Mouse (Mus musculus) urinary bladder, postnatal 4 days (tissue): ENCODE measurements at regions not wholly inside any gene's neighbourhood (a gene's known extent, or its start where the extent isn't known, plus 50 kb on each side); places are given as distances from the start of the nearest gene placed in this dataset.

ENCODE experiments used
- DNase-seq, 2 experiments: peaks; one replicate each; pipeline ENCODE4 v3.0.0; 2021 to 2022; ENCODE audit warnings: low spot score in 2 of 2

GRCm38 (mm10) chr3:19458386-19458785 is 170.1 kb downstream of the 1700064H15Rik start:
- no peak for DNase-seq

DNA sequence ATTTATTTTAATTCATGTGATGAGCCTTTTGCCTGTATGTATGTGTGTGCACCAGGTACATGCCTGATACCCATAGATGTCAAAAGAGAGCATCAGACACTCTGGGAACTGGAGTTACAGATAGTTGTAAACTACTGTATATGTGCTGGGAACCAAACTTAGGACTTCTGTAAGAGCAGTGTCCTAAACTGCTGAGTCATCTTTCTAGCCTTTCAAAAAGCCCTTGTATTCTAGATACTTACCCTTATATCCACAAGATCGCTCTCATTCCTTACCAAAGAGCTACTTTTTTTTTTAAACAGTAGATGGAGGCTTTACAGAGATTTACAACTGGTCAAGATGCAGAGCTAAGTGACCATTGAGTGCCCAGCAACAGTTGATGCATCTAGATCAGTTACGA is 171.0 kb downstream of the 1700064H15Rik start:
- DNase-seq, result no peak

- DNase-seq, result no peak
Observed at GRCm38 (mm10) chr3:19455838-19456448, 172.5 kb downstream of the 1700064H15Rik start.

- DNase-seq, result peak in 1 of 2 experiments; percentile 39
Observed at GRCm38 (mm10) chr3:19451022-19451421, 177.5 kb downstream of the 1700064H15Rik start.

DNA sequence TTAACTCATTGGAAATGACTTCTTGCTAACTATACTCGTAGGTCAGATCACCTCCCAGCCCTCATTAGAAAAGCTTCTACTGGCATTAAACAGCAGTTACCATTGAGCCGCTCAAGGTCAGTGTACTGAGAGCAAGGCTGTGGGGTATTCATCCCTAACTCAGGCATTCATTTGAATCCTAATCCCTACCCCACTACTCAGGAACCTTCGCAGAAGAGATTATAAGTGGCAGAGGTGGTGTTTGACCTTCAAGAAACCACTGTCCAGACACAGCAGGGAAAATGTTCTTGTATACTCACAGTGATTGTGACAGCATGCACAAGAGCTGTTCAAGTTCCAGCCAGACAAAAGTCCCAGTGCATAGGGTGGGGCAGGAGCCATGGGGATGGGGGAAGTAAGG is 179.5 kb downstream of the 1700064H15Rik start:
- no peak for DNase-seq

GRCm38 (mm10) chr3:19448192-19448591 is 180.3 kb downstream of the 1700064H15Rik start:
- DNase-seq, result no peak

DNA sequence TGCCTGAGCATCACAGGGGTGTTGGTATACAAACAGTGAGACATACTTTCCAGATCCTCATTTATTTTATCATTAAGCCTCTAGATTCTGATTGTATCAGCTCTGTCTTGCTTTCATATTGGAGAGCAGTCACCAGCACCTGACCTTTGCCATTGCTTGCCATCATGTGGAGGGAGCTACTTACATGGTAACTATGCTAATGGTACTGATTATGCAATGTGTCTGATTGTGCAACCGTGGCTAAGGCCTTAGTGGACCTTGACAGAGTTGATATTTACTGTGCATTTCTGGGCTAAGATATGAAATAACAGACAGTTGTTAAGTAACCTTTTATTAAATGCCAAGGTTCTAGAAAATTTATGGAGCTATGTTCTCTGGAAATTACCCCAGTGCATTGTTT is 180.7 kb downstream of the 1700064H15Rik start:
- DNase-seq, result no peak

- no peak for DNase-seq
Observed at GRCm38 (mm10) chr3:19444914-19445313, 183.6 kb downstream of the 1700064H15Rik start.

- DNase-seq, result no peak
Observed at GRCm38 (mm10) chr3:19441827-19442226, 186.7 kb downstream of the 1700064H15Rik start.

DNA sequence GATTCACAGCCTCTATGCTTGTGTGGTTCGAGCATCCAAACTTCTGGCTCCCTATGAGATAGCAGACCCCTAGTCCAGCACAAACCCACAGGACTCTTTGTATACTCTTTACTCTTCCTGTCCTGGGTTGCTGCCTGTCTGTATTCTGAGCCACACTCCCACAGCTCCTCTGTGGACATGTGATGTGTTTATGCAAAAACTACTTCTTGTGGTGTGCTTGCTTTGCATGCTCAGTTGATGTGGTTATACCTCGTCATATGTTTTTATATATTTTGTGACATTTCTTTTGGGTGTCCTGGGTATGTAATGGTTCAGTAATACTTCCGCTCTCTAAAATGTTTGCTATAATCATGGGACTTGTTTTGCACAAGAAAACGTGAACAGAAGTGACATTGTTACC is 198.3 kb downstream of the 1700064H15Rik start:
- DNase-seq, result no peak

GRCm38 (mm10) chr3:19429422-19430076 is 198.9 kb downstream of the 1700064H15Rik start:
- DNase-seq, result no peak

DNA sequence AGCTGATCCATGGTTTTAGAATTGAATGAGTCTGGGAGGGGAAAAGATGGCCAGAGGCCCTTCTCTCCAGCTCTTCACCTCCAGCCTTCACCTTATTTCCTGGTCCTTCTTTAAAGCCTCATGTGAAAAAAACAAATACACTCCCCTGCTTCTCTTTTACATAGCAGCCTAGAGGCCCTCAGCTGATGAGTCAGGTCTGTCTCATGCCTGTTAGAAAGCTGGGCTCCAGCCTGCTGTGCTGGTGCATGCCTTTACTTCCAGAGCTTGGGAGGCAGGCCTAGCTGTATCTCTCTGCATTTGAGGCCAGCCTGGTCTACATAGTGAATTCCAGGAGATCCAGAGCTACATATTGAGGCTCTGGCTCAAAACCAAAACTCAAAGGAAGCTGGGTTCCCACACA is 199.5 kb downstream of the 1700064H15Rik start:
- DNase-seq, result no peak

DNA sequence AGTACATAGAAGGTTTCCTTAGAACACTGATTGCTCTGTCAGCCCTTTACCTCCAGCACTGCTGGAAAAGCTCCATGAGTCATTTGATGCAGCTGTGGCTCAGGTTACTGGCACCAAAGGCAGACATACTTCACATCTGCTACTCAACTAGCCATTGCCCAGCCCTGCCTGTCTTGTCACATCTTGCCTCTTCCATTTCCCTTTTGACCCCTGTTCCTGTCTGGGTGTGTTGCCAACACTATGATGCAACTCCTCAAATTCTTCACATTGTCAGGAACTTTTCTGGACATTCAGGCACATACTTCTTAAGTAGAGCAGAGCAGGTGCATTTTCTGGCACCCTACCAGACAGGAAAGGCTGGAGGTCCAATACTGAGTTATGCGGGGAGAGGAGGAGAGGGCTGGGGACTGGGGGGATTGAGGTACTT is 202.3 kb downstream of the 1700064H15Rik start:
- DNase-seq, result no peak

GRCm38 (mm10) chr3:19425322-19425721 is 203.2 kb downstream of the 1700064H15Rik start:
- DNase-seq, result no peak

- no peak for DNase-seq
Observed at GRCm38 (mm10) chr3:19424384-19424783, 204.1 kb downstream of the 1700064H15Rik start.

DNA sequence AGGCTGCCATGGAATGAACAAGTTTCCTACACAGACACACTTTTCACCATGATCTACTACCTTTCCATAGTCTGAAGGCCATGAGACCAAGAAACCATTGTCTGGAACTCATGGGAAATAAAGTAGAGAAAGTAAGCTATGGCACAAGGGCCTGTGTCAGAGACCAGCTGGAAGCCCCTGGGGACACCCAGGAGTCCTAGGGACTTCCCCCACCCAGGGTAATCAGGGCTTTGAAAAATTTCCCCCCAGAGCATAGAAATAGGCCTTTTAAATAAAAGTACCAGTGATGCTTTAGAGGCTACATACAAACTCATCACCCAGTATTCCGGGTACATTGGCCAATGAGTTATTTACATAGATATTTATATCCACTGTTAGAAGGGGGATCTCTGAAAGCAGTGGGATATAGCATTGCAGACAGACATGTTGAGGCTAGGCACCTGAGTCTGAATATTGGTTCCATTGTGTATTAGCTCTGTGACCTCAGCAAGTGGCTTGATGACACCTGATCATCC is 207.0 kb downstream of the 1700064H15Rik start:
- DNase-seq, result no peak

DNA sequence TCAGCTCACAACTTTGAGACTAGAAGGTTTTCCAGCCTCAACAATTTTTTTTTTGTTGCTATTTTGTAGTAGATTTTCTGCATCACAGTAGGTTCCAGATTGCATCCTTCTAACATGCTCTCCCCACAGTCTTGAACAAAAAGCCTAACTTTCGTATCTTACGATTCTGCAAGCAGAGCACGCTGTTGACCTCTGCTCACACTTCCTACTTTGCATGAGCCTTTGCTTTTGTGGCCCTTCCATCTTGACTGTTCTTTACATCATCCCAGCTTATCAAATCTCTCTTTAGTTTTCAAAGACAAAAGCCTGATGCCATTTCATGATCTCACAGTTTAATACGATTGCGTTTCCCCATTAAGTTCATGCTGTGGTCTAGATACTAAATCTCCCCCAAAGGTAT is 207.6 kb downstream of the 1700064H15Rik start:
- DNase-seq, result no peak

- DNase-seq, result no peak
Observed at GRCm38 (mm10) chr3:19410938-19411515, 217.4 kb downstream of the 1700064H15Rik start.

DNA sequence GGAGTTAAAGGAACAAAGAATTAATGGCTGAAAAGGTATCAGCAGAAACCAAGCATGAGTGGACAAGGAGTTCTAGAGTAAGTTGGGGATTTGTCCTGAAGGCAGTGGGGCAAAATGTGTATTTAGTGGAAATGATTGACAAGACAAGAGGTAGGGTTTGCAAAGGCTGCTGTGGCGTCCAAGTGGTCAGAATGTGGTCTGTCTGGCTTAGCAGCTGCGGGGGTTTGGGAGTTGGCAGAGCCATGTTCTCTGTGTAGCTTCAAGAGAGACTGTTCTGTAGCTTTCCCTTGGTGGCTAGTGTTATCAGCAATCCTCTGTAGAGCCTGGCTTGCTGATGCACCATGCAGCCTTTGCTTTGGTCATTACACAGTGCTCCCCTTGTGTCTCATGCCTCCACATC is 220.2 kb downstream of the 1700064H15Rik start:
- DNase-seq, result no peak

DNA sequence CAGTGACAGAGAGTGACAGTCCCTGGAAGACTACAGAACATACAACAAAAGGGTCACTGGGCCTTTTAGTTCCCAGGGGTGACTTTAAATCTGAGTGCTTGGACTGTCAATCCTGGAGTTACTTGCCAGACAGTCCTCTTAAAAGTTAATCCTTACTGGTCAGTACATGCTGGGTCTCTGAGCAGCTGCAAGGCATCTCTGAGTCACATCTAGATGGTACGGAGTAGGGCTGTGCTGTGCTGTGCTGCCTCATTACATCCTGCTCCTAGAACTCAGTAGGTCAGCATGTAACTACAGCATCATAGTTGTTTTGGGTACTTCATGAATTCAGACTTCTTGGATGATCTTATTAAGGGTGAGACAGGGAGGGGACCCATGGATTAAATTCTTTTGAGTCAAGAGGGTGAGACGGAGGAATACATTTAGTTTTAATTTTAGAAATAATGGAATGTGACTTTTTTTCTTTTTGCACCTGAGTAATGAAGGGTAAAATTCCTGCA is 220.8 kb downstream of the 1700064H15Rik start:
- DNase-seq, result no peak

DNA sequence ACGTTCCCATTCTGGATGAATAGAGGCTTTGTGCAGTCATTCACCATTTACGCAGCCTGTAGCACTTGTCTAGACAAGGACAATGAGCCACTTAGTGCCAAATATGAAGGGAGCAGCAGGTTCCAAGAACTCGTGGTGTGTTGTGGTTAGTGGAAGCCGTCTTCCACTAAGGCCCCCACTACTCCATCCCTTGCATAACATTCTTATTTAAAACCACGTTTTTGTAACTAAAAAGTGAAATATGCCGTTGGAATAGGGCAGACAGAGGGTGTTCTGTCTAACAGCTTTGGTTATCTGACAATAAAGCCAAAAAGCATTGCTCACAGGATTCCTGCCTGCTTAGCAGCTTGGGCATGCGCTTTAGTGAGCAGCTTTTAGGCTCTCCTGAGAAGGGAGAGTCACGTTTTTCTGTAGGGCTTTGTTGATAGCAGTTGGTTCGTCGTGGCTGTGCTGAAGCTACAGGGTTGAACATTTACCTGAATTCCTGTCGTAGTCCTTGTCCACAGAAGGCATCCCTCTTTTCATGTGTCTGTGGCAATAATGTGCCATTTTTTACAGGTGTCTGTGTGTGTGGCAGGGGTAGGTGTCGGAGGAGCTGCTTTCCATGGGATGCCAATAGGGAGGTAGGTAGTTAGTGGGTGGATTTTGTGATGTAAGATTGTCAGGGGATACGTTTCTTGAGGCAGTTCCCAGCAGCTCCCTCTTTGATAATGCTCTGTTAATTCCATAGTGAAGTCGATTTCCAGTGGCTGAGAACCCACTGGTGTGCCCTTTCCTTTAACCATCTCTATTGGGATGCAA is 221.9 kb downstream of the 1700064H15Rik start:
- DNase-seq, result no peak

GRCm38 (mm10) chr3:19385675-19386074 is 242.8 kb downstream of the 1700064H15Rik start:
- DNase-seq, result no peak
